Mouse (Mus musculus): ENCODE data around the gene Pola2.
A peak's percentile ranks its signal among the peaks of the same experiment; 100 is the strongest.

Gene Pola2

DNA sequence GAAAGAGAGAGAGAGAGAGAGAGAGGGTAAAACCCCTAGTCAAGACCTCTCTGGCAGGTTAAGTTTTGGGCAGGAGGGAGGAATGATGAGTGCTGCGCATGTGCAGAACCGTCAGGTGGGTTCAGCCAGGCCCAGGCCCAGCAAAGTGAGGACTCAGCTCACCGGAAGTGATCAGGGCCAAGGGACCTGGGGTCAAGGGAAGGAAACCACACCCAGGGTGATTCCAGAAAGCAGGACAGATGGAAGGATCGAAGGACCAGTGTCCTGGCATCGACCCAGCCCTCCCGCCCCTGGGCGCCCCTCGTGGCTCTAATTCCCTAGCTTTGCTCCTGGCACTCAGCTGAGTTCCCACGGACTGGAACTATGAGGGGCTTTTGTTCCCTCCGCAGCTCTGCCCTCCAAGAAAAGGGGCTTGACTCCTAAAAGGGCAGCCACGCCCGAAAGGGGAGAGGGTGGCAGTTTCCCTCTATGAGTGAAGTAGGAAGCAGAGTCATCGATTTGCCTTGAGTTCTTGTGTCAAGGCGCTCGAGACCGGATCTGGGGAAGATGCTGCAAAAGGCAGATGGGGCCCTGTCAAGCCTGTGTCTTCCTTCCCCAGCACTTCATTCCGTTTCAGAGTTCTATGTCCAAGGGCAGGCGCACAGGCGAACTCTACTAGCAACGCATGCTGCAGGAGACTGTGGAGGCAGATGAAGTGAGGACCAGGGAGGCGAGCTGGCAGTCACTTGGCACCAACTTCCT, 26.7 kb downstream of the Pola2 start:
- no peak for DNase-seq (ENCODE audit: low read depth)

GRCm38 (mm10) chr19:5935691-5936090, 28.3 kb downstream of the Pola2 start:
- no peak for DNase-seq (ENCODE audit: low read depth)

DNA sequence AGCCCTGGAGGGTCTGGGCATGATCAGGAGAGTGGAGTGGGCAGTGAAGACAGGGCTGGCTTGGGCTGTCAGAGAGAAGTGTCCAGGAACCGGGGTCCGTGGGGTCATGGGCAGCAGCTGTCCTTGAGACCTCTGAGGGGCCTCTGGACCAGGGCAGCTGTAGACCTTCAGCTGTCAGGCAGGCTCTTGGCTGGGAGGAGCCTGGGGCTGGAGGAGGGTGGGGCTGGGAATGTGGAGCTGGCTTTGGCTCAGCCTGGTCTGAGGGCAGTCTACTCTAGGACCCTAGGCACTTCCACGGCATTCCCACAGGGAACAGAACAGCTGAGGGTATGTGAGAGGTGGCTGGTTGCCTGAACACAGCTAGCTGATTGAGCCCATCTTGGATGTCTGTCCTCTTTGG, 28.7 kb downstream of the Pola2 start:
- no peak for DNase-seq (ENCODE audit: low read depth)

- no peak for DNase-seq (ENCODE audit: low read depth)
These were observed 34.1 kb downstream of the Pola2 start for GRCm38 (mm10) chr19:5929634-5930596.

- DNase-seq (ENCODE audit: low read depth): no peak
These were observed 35.5 kb downstream of the Pola2 start for GRCm38 (mm10) chr19:5928546-5928945.

DNA sequence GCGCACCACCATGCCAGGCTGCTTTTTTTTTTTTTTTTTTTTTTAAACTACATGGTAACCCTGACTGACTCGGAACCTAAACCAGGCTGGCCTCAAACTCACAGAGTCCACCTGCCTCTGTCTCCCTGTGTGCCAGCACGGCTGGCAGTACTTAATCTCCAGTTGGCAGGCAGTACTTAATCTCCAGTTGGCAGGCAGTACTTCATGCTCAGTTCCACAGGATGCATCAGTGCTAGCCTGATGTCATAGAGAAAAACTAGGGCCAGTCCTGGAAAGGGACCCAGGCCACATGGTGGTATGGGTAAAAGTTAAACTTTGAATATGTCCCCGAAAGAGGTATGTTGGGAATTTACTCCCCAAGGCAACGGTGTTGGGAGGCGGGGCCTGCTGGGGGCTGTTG, 35.9 kb downstream of the Pola2 start:
- DNase-seq (ENCODE audit: low read depth): no peak

DNA sequence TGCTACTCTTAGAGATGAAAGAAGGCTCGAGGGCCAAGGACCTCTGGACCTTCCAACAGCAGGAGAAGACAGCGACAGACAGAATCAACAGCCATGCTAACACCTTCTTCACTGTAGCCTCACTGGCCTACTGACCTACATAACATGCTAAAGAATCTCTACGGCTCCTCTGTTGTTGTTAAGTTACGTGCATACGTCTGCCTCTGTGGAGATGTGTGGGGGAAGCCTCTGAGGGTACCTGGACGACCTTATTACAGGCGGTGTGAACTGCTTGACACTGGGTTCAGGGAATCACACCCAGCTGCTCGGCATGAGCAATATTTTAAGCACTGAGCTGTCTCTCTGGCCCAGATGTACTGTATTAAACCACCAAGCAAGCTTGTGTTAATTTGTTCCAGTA, 36.5 kb downstream of the Pola2 start:
- DNase-seq (ENCODE audit: low read depth): no peak

DNA sequence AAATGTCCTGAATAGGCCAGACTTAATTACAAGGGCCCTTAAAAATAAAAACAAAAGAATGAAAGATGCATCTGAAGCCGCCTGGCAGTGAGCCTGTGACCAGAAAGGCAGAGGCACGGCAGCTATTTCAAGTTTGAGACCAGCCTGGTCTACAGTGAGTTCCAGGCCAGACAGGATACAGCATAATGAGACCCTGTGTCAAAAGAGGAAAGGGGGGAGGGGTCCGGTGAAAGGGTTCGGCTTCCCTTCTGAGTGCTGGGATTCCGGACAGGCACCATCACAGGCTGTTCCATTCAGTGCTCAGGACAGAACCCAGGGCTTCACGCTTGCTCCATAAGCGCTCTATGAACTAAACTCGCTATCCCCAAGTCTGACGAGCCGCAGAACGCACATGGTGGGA, 37.0 kb downstream of the Pola2 start:
- no peak for DNase-seq (ENCODE audit: low read depth)

DNA sequence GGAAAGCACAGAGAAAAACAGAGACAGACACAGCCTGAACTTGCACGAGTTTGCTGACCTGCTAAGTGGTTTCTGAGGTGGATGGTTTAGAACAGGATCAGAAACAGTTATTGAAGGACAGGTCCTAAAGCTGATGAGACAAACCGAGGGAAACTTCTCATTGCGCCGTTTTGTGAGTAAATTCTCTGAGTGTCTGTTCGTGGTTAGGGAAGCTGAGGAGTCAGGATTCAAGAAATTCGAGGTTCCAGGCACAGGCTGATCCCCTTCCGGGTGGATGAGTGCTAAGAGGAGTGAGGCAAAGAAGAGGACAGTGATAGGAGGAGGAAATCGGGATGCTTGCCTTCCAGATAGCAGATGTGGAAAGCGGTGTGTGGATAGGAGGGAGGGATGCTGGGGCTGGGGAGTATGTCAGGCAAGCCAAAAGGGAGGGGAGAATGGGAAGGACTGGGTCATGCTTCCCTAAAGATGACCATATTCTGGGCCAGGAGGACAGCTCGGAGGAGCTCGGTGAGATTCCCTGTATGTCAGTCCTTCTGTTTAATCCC, 38.6 kb downstream of the Pola2 start:
- no peak for DNase-seq (ENCODE audit: low read depth)

DNA sequence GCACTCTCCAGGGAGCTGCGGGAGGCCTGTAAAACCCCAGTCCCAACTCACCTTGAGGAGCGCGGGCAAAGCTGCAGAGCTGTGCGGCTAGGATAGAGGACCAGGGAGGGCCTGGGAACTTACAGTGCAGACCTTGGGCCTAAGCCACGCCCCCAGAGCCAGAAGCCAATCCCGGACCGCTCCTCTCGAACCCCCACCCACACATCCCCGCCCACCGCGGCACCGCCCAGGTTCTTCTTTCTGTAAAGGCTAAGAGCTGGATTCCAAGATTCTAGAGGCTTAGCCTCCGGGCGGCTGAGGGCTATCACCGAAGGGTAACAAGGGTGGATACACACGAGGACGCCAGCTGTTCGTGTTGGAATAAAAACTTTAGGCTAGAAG, 39.3 kb downstream of the Pola2 start, which contains the start of gene Cdc42ep2:
Cdc42ep2 (minus strand) TSS at position 104 of the 381 bp plus-strand sequence.
- peak; percentile 94 for DNase-seq (ENCODE audit: low read depth)

DNA sequence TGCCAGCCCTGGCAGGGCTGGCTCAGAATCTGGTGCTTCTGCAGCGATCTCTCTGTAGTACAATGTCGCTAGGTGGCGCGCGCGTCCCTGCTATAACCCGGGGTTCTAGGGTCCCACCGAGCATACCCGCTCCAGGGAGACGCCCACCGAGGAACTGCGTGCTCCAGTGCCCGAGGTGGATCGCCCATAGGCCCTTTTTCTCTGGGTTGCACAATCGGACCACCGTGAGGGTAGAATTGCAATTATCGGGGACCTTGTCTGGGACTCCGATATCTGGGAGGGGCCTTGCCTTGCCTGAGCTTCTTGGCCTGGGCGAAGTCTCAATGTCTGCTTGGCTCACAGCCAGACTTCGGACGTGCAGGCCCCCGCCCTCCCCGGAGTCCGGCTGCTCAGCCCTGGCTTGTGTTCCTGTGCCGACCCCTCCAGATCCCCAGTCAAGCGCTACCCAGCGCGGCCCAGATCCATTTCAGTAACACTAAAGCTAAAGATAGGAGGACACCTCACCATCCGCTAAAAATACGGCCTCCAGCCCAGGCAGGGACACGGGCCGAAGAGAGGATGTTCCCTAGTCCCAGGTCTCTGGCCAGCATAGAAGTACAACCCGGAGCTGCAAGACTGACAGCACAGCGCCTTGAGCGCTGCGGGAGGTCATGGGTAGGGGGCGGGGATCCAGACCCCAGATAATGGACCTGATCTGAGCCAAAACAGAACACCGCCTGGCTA, 39.9 kb downstream of the Pola2 start:
- DNase-seq (ENCODE audit: low read depth): peak; percentile 86

DNA sequence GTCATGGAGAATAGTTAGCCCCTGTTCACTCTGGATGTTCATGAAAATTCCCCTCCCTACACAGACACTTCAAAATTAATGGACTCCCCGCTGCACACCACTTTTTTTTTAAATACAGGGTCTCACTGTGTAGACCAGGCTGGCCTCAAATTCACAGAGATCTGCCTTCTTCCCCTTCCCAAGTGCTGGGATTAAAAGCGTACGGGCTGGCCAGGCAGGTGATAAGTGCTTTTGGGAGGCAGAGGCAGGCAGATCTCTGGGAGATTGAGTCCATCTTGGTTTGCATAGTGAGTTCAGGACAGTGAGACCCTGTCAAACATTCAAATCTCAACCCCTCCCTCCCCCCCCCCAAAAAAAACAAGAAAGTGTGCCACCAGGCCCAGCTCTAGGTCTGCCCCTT, 41.0 kb downstream of the Pola2 start:
- no peak for DNase-seq (ENCODE audit: low read depth)

DNA sequence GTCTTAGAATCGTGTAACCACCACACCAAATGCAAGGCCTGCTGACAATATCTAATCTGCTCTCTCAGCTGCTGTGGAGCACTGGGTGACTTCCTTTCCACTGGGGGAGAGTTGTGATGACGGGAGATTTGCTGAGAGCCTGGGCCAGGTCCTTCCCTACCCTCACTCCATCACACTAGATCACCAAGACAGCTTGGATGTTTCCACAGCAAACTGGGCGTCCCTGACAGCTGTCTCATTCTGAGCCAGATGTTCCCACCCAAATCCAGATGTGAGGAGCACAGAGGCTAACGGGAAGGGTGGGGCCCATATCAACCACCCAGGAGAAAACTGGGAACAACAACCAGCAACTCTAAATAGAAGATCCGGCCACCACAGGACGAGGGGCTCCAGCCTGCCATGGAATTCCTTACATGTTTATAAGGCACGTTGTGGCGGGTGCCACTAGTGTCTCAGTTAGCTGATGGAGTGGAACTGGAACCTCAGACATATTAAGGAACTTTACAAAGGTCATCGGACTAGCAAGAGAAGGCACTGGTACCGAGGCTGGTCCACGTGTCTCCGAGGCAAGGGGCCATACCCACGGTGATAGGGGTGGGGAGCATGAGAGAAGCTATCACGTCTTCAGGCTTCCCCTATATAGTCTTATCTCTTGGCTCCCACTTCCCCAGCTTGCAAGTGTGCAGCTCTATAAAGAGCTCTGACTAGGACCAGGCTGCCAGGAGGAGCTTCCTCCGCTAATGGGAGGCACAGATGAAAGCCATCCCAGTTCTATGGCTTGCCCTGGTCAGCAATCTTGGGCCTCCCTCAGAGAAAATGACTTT, 41.7 kb downstream of the Pola2 start:
- no peak for DNase-seq (ENCODE audit: low read depth)

DNA sequence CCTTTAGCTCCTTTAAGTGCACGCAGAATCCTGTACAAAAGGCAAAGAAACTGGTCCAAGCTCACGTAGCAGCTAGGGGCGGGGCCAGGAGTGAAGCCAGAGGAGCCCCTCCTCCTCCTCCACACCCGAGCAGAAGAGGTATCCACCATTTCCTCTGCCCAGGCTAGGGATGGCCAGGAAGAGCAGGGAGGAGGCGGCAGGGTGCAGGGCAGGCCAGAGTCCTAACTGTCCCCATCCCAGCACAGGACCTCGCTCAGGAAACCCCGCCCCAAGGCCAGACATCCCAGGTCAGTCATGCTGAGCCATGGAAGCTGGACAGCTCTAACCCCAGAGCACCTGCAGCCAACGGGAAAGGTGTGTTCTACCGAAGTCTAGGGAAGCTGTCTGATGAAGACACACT, 42.3 kb downstream of the Pola2 start:
- no peak for DNase-seq (ENCODE audit: low read depth)

- DNase-seq (ENCODE audit: low read depth): no peak
These were observed 50.8 kb downstream of the Pola2 start, which contains the start of gene Dpf2 for GRCm38 (mm10) chr19:5913007-5913719. Dpf2 (minus strand) TSS chr19:5913010.

- peak; percentile 100 for DNase-seq (ENCODE audit: low read depth)
These were observed 51.6 kb downstream of the Pola2 start for GRCm38 (mm10) chr19:5912103-5913006.

- DNase-seq (ENCODE audit: low read depth): no peak
These were observed 52.4 kb downstream of the Pola2 start for GRCm38 (mm10) chr19:5911430-5912102.

DNA sequence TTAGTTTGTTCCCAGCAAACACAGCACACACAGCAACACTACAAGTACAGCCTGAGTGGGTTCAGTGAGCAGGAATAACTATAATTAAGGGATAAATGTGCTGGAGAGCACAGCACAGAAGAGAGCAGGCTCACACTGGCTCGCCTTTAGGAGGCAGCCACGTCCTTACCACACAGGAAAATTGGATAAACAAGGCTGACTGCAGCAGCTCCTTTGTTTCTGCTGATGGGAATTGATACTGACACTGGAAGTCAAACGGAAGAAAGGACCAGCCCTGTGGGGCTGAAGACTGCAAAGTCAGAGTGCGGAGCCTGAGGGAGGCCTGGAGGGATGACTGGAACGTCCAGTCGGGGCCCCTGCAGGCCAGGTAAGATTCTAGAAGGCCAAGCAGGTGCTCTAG, 53.8 kb downstream of the Pola2 start:
- no peak for DNase-seq (ENCODE audit: low read depth)

DNA sequence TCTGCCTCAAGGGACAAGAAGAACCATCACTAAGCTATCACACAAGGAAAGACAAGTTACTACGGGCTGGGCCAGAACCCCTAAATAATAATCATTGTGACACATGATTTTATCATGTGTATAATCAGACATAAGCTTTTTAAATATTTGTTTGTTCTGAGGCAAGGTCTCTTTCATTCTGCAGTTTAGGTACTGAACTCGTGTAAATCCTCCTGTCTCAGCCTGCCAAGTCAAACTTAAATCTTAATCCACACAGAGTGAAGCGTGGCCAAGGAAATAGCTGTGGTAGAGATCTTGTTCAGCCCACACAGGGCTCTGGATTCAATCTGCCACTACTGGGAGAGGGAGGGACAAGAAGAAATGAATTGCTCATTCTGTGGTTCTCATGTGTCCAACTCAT, 56.7 kb downstream of the Pola2 start:
- no peak for DNase-seq (ENCODE audit: low read depth)
